Mouse (Mus musculus) lung, postnatal 0 days (tissue): ENCODE data around the gene Crip2. TPM values are rescaled to one million over a fixed set of nuclear protein-coding genes. Genes with fewer than 3 reads are reported as not detected.

ENCODE experiments used
- ATAC-seq: fragments of 200-750 bp; cut with Nextera tagmentation; 2 replicates; pipeline ENCODE4 v1.8.0; 2017; ENCODE audit warnings: moderate library complexity
- DNase-seq: peaks from one replicate; pipeline ENCODE4 v3.0.0-alpha.2; 2016; ENCODE audit warnings: low spot score
- H3K27ac ChIP-seq: fragments of 300-500 bp; sonication (generic); 2 replicates; pipeline ENCODE4 v1.5.1; 2014; ENCODE audit warnings: antibody characterized with exemption, mild to moderate bottlenecking, low read length, mixed read lengths
- H3K27me3 ChIP-seq: fragments of 300-500 bp; sonication (generic); replicated peaks from 2 replicates; pipeline ENCODE4 v1.6.1; 2014; ENCODE audit warnings: low read length, mixed read lengths; ENCODE audit not compliant: insufficient read depth
- H3K36me3 ChIP-seq: fragments of 300-500 bp; sonication (generic); 2 replicates; pipeline ENCODE4 v1.6.1; 2014; ENCODE audit warnings: low read length, mixed read lengths; ENCODE audit not compliant: insufficient read depth
- H3K4me1 ChIP-seq: fragments of 300-500 bp; sonication (generic); 2 replicates; pipeline ENCODE4 v1.6.1; 2014; ENCODE audit warnings: antibody characterized with exemption, low read depth, low read length, mixed read lengths; ENCODE audit not compliant: insufficient read depth
- H3K4me2 ChIP-seq: fragments of 300-500 bp; sonication (generic); replicated peaks from 2 replicates; pipeline ENCODE4 v1.6.1; 2014; ENCODE audit warnings: low read depth, mild to moderate bottlenecking, low read length, moderate library complexity, mixed read lengths
- H3K4me3 ChIP-seq: fragments of 300-500 bp; sonication (generic); 2 replicates; pipeline ENCODE4 v1.5.1; 2014; ENCODE audit warnings: low read depth, low read length
- H3K9ac ChIP-seq: fragments of 300-500 bp; sonication (generic); replicated peaks from 2 replicates; pipeline ENCODE4 v1.6.1; 2014; ENCODE audit warnings: low read depth, mild to moderate bottlenecking
- H3K9me3 ChIP-seq: fragments of 300-500 bp; sonication (generic); 2 replicates; pipeline ENCODE4 v1.6.1; 2016; ENCODE audit warnings: low read length, mixed read lengths
- CTCF ChIP-seq: IDR thresholded peaks from 2 replicates; pipeline ENCODE4 v1.5.1; 2016; ENCODE audit warnings: antibody characterized with exemption, mild to moderate bottlenecking
- EP300 ChIP-seq: IDR thresholded peaks from 2 replicates; pipeline ENCODE4 v1.6.1; 2016; ENCODE audit warnings: antibody characterized with exemption, mild to moderate bottlenecking, control low read depth
- WGBS: fragments of 180-500 bp; shearing (Covaris S2); extraction: QIAGEN DNeasy Blood & Tissue Kit; methylation state at CpG from one replicate; pipeline ENCODE4 v1.1.7; 2014; 5-methylcytosine and 5-hydroxymethylcytosine counted together
- polyA plus RNA-seq: library from polyadenylated mRNA; unstranded; fragments of >200 nt; fragmentation: Nextera tagmentation; extraction: Ambion mirVana; gene quantifications from 2 replicates; pipeline ENCODE4 v1.2.1, GENCODE M21; 2015

Gene Crip2
- polyA plus RNA-seq, 1 experiment from 2014 or later: 1,498 TPM

GRCm38 (mm10) chr12:113151046-113151445, 11.0 kb downstream of the Crip2 start:
- Histone ChIP-seq H3K4me2 (no peak overlapping the region; the same call in 1 of the 2 replicates), H3K36me3 (no peaks in the 10 kb centered on the region), H3K27me3 (no peaks in the 10 kb centered on the region), H3K27ac (no peak overlapping the region), H3K4me3 (no peak overlapping the region), H3K9me3 (no peaks in the 10 kb centered on the region), H3K9ac (no peak overlapping the region), H3K4me1 (peaks cover 29% of the 10 kb centered on the region)
- no peak for TF ChIP-seq CTCF
- no peak for TF ChIP-seq EP300
- 54% methylated on average over 8 of the region's 8 CpGs for WGBS
- ATAC-seq (no peak), DNase-seq (peak; percentile 24)

GRCm38 (mm10) chr12:113151661-113152271, 11.7 kb downstream of the Crip2 start:
- Histone ChIP-seq H3K9me3 (no peaks in the 10 kb centered on the region), H3K27ac (peak overlapping the region; percentile 26; the same call in 1 of the 2 replicates), H3K36me3 (no peaks in the 10 kb centered on the region), H3K4me1 (peaks cover 28% of the 10 kb centered on the region), H3K4me2 (peak overlapping the region; percentile 79), H3K9ac (peak overlapping the region; percentile 40), H3K27me3 (no peaks in the 10 kb centered on the region), H3K4me3 (peak overlapping the region; percentile 50)
- ATAC-seq: no peak
- TF ChIP-seq EP300 (no peak), CTCF (no peak)
- DNase-seq: peak; percentile 60
- WGBS: under 1% methylated on average over 34 of the region's 36 CpGs

- peak overlapping the region; percentile 50 for H3K4me3 ChIP-seq
- peaks cover 27% of the 10 kb centered on the region for H3K4me1 ChIP-seq
- no peaks in the 10 kb centered on the region for H3K36me3 ChIP-seq
- DNase-seq: no peak
- H3K27me3 ChIP-seq: no peaks in the 10 kb centered on the region
- H3K27ac ChIP-seq: peak overlapping the region; percentile 26; the same call in 1 of the 2 replicates
- H3K9ac ChIP-seq: peak overlapping the region; percentile 40
- TF ChIP-seq EP300: no peak
- no peak for TF ChIP-seq CTCF
- 16% methylated on average over 19 of the region's 19 CpGs for WGBS
- ATAC-seq: no peak
- peak overlapping the region; percentile 79 for H3K4me2 ChIP-seq
- H3K9me3 ChIP-seq: no peaks in the 10 kb centered on the region
Observed at GRCm38 (mm10) chr12:113152272-113152661, 12.2 kb downstream of the Crip2 start.

- WGBS: 80% methylated on average over 6 of the region's 6 CpGs
- Histone ChIP-seq H3K4me2 (0 out of 2 replicates have a peak overlapping the region, but pooled peaks have one; percentile 79), H3K9ac (no peak overlapping the region), H3K4me1 (peaks cover 26% of the 10 kb centered on the region), H3K27me3 (no peaks in the 10 kb centered on the region), H3K36me3 (no peaks in the 10 kb centered on the region), H3K9me3 (no peaks in the 10 kb centered on the region), H3K27ac (no peak overlapping the region), H3K4me3 (no peak overlapping the region)
- DNase-seq: no peak
- no peak for ATAC-seq
- TF ChIP-seq EP300: no peak
- no peak for TF ChIP-seq CTCF
Observed at GRCm38 (mm10) chr12:113152991-113153525, 13.0 kb downstream of the Crip2 start.

- H3K4me2 ChIP-seq: no peak overlapping the region
- no peaks in the 10 kb centered on the region for H3K9me3 ChIP-seq
- DNase-seq (no peak), ATAC-seq (no peak)
- 85% methylated on average over 7 of the region's 7 CpGs for WGBS
- H3K9ac ChIP-seq: no peak overlapping the region
- H3K4me3 ChIP-seq: no peak overlapping the region
- H3K36me3 ChIP-seq: no peaks in the 10 kb centered on the region
- no peak overlapping the region for H3K27ac ChIP-seq
- H3K27me3 ChIP-seq: no peaks in the 10 kb centered on the region
- H3K4me1 ChIP-seq: peaks cover 19% of the 10 kb centered on the region
- TF ChIP-seq EP300 (no peak), CTCF (no peak)
Observed at GRCm38 (mm10) chr12:113153971-113154370, 13.9 kb downstream of the Crip2 start.

- Histone ChIP-seq H3K27ac (peak overlapping the region; percentile 93), H3K36me3 (no peaks in the 10 kb centered on the region), H3K4me1 (peaks cover 18% of the 10 kb centered on the region), H3K4me2 (peak overlapping the region; percentile 88), H3K9me3 (no peaks in the 10 kb centered on the region), H3K9ac (no peak overlapping the region), H3K4me3 (no peak overlapping the region), H3K27me3 (no peaks in the 10 kb centered on the region)
- ATAC-seq (no peak), DNase-seq (no peak)
- WGBS: 63% methylated on average over 6 of the region's 6 CpGs
- TF ChIP-seq EP300 (no peak), CTCF (no peak)
Observed at GRCm38 (mm10) chr12:113154747-113155075, 14.7 kb downstream of the Crip2 start.
